ENCODE assay signal across 8 mouse cellular contexts in genomic region chr3:89315195-89315929, GRCm38 (mm10). TPM values are rescaled to one million over a fixed set of nuclear protein-coding genes. Genes with fewer than 3 reads are reported as not detected.
A peak's percentile ranks its signal among the peaks of the same experiment; 100 is the strongest.
DNase-seq lines count a peak whose midpoint lies in the region; ATAC-seq and TF ChIP-seq lines count a peak whose summit lies in the region.

No protein-coding gene starts in this region.

- no peak for ATAC-seq in hindbrain, embryonic 16.5 days
- ATAC-seq in megakaryocyte progenitor cell, adult 5-6 weeks (replicated peaks; ENCODE audit: poor library complexity): peak; percentile 59

- peak overlapping the region; percentile 49 for H3K9ac ChIP-seq in hindbrain, embryonic 16.5 days (ENCODE audit: low read depth, low read length)

- H3K4me3 ChIP-seq in gastrocnemius, adult 2 months: peak overlapping the region; percentile 50
- H3K4me3 ChIP-seq in hindbrain, embryonic 16.5 days (ENCODE audit: low read length): peak overlapping the region; percentile 21; the same call in 1 of the 2 replicates

- H3K27ac ChIP-seq in gastrocnemius, adult 2 months: peak overlapping the region; percentile 38
- no peak overlapping the region for H3K27ac ChIP-seq in hindbrain, embryonic 16.5 days (ENCODE audit: low read depth, low read length)

- peak; percentile 83 for DNase-seq in ovary, postnatal 14 days (ENCODE audit: low spot score)
- no peak for DNase-seq in ovary, postnatal 10 days (ENCODE audit: low spot score)
- DNase-seq in cerebellum, postnatal 10 days: peak; percentile 91 to 94
- peak; percentile 83 for DNase-seq in gastrocnemius, adult 2 months
- peak; percentile 84 to 92 for DNase-seq in left cerebral cortex, postnatal 14 days (ENCODE audit: low spot score in 2 of 2)
- peak; percentile 54 to 79 for DNase-seq in right cerebral cortex, postnatal 36 days (ENCODE audit: low spot score in 2 of 2)

- peak overlapping the region; percentile 57 for H3K4me2 ChIP-seq in hindbrain, embryonic 16.5 days (ENCODE audit: low read length)

- peak; percentile 98 for TF ChIP-seq CTCF in gastrocnemius, adult 2 months (IDR thresholded peaks at IDR 0.05)

- no peaks in the 10 kb centered on the region for H3K9me3 ChIP-seq in hindbrain, embryonic 16.5 days (ENCODE audit: control insufficient read depth, low read length)

- H3K27me3 ChIP-seq in hindbrain, embryonic 16.5 days (replicated peaks; ENCODE audit: control insufficient read depth, insufficient read depth, low read length): peaks cover 3% of the 10 kb centered on the region

- 7% methylated on average over 23 of the region's 26 CpGs for WGBS in hindbrain, embryonic 16.5 days

- intact Hi-C loops in gastrocnemius, adult 2 months (cut with DNase I): no loop called here
- intact Hi-C loops in left cerebral cortex, postnatal 14 days (cut with DNase I): loop anchor here (5.0 kb wide), 1 partner anchor 37 kb away; no protein-coding TSS in a partner anchor

- H3K36me3 ChIP-seq in hindbrain, embryonic 16.5 days (ENCODE audit: control insufficient read depth, insufficient read depth, low read length): 0 out of 2 replicates have a peak, but pooled peaks cover 11% of the 10 kb centered on the region

- peaks cover 45% of the 10 kb centered on the region for H3K4me1 ChIP-seq in hindbrain, embryonic 16.5 days (ENCODE audit: control insufficient read depth, insufficient read depth, low read depth, low read length)

RNA-seq across cellular contexts. Expression of gene Efna3, which starts 7.4 kb away (rescaled TPM):
- not detected for total RNA-seq in gastrocnemius, adult 2 months (2021)
- 77.9 and 78.0 TPM in 2 replicates for polyA plus RNA-seq in hindbrain, embryonic 16.5 days (2015; fragmentation: Nextera tagmentation; extraction: Ambion mirVana)
- total RNA-seq in left cerebral cortex, postnatal 14 days (2021): 10 to 100 TPM; 48.5 to 49.6 TPM
- total RNA-seq in megakaryocyte progenitor cell, adult 5-6 weeks (2015): not detected in 2 replicates
- total RNA-seq in megakaryocyte progenitor cell, adult 5-6 weeks (2017): not detected in 2 replicates

RNA-seq across cellular contexts. Expression of gene Efna4, which starts 22.5 kb away (rescaled TPM):
- total RNA-seq in gastrocnemius, adult 2 months (2021): under 1 TPM; 0.15 to 0.20 TPM
- polyA plus RNA-seq in hindbrain, embryonic 16.5 days (2015; fragmentation: Nextera tagmentation; extraction: Ambion mirVana): 3.9 and 5.0 TPM in 2 replicates
- total RNA-seq in left cerebral cortex, postnatal 14 days (2021): under 1 TPM; 0.29 to 0.61 TPM
- total RNA-seq in megakaryocyte progenitor cell, adult 5-6 weeks (2015): 0.17 and 0.64 TPM in 2 replicates
- 0.27 TPM in 1 of 2 replicates, not detected in the other for total RNA-seq in megakaryocyte progenitor cell, adult 5-6 weeks (2017)

RNA-seq across cellular contexts. Expression of gene Efna1, which starts 34.4 kb away (rescaled TPM):
- total RNA-seq in gastrocnemius, adult 2 months (2021): 10 to 100 TPM in 1 of 2 experiments, 1 to 10 TPM in 1; 7.9 to 13.1 TPM
- polyA plus RNA-seq in hindbrain, embryonic 16.5 days (2015; fragmentation: Nextera tagmentation; extraction: Ambion mirVana): 8.4 and 9.9 TPM in 2 replicates
- total RNA-seq in left cerebral cortex, postnatal 14 days (2021): 1 to 10 TPM; 4.0 to 5.9 TPM
- total RNA-seq in megakaryocyte progenitor cell, adult 5-6 weeks (2015): 0.62 TPM in 1 of 2 replicates, not detected in the other
- total RNA-seq in megakaryocyte progenitor cell, adult 5-6 weeks (2017): 0.17 TPM in 1 of 2 replicates, not detected in the other

RNA-seq across cellular contexts. Expression of gene Adam15, which starts 34.4 kb away (rescaled TPM):
- 10 to 100 TPM; 21.7 to 30.5 TPM for total RNA-seq in gastrocnemius, adult 2 months (2021)
- polyA plus RNA-seq in hindbrain, embryonic 16.5 days (2015; fragmentation: Nextera tagmentation; extraction: Ambion mirVana): 74.6 and 84.1 TPM in 2 replicates
- 10 to 100 TPM; 95.0 TPM for total RNA-seq in left cerebral cortex, postnatal 14 days (2021)
- total RNA-seq in megakaryocyte progenitor cell, adult 5-6 weeks (2015): 35.8 and 53.0 TPM in 2 replicates
- 38.7 and 49.8 TPM in 2 replicates for total RNA-seq in megakaryocyte progenitor cell, adult 5-6 weeks (2017)

RNA-seq across cellular contexts. Expression of gene Slc50a1, which starts 45.0 kb away (rescaled TPM):
- total RNA-seq in gastrocnemius, adult 2 months (2021): 1 to 10 TPM; 8.9 to 9.7 TPM
- polyA plus RNA-seq in hindbrain, embryonic 16.5 days (2015; fragmentation: Nextera tagmentation; extraction: Ambion mirVana): 39.4 and 43.9 TPM in 2 replicates
- 10 to 100 TPM; 25.7 to 30.5 TPM for total RNA-seq in left cerebral cortex, postnatal 14 days (2021)
- 70.1 and 72.0 TPM in 2 replicates for total RNA-seq in megakaryocyte progenitor cell, adult 5-6 weeks (2015)
- total RNA-seq in megakaryocyte progenitor cell, adult 5-6 weeks (2017): 49.4 and 65.0 TPM in 2 replicates

Comparison
In these comparisons a context has a peak if more than half of its experiments do, and no peak if none do; other contexts are left out.
1. RNA of gene Efna3, which starts 7.4 kb away (total RNA-seq): 48.5 to 49.6 TPM in left cerebral cortex, postnatal 14 days; not detected in gastrocnemius, adult 2 months and not detected in megakaryocyte progenitor cell, adult 5-6 weeks; every median in the first group is over 10 times any median in the second.